Mouse (Mus musculus) liver (tissue): ENCODE measurements around the gene Cyp2c66.
"Not testable (repeated sequence)": the region's sequence is repeated elsewhere in the genome, so short reads cannot be mapped to it uniquely, and the experiment has no call there.

Source experiments
- DNase-seq: peaks from one replicate; pipeline ENCODE4 v3.0.0-alpha.2; 2020; ENCODE audit warnings: mixed read lengths

Gene Cyp2c66

DNA sequence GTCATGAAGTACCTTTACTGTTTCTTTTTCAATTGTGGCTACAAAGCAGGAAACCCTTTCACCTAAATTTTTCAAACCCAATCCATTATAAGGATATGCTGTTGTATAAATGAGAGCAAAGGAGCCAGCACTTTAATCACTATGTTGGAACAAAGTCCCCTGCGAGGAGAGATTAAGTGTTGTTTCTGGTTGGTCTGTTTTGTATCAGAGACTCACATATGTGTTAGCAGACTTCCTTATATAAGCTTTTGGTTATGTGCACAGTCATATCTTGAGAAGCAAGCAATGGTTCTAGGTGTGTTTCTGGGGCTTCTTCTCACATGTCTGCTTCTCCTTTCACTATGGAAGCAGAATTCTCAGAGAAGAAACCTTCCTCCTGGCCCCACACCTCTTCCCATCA is at the start of gene Cyp2c66:
Gene Cyp2c66 (plus strand): TSS at position 255 of the 400 bp plus-strand sequence.
- no peak for DNase-seq

DNA sequence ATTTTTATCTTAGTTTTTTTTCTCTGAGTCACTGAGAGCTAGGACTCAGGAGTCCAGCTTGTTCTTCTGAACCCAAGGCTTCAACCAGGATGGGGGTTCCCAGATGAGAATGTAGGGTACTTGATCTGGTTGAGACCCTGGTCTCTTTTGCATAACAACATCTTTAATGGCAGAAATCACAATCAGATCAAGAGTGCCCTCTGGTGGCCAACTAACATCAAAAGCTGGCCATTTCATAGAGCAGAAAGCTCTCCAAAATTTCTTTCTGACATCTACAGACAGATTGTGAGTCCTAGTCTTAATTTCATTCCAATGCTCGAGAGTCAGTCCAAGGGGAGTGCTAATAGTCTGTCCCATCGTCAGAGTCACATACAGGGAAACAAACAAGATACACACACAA is 14.9 kb upstream of the Cyp2c66 start:
- not testable (repeated sequence) for DNase-seq

DNA sequence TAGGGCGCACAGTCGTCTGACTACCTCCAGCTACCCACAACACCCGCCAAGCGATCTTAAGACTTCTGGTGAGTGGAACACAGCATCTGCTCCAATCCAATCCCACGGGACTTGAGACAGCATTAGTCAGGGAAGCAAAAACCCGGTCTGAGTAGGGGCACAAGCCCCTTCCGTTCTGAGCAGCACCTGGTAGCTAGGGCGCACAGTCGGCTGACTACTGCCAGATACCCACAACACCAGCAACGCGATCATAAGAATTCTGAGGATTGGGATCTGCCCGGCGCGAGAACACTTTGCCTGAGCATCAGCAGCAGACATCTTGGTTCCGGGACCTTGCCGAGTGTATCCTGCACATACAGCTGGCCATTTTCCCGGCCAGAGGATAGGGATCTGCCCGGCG is 43.1 kb downstream of the Cyp2c66 start:
- DNase-seq: not testable (repeated sequence)
